Comparison of ENCODE assay signal across 9 mouse cellular contexts in genomic region chr2:103718594-103719291, GRCm38 (mm10). TPM values are rescaled to one million over a fixed set of nuclear protein-coding genes. Genes with fewer than 3 reads are reported as not detected.
DNase-seq lines count a peak whose midpoint lies in the region; ATAC-seq and TF ChIP-seq lines count a peak whose summit lies in the region.
"Had no signal": no experiment of that assay in that cellular context is flagged by ENCODE, and none has a peak within 500 bp of the region (broad histone marks: within the 10 kb centered on the region; RNA-seq: fewer than 3 reads in every experiment).

No protein-coding gene starts in this region.

- peaks cover 3% of the 10 kb centered on the region; the same call in 1 of the 2 replicates for H3K27me3 ChIP-seq in G1E (ENCODE audit: insufficient read depth, low read length)
- H3K27me3 ChIP-seq in forebrain, embryonic 15.5 days: no peaks in the 10 kb centered on the region
- no peaks in the 10 kb centered on the region for H3K27me3 ChIP-seq in lung, embryonic 14.5 days (ENCODE audit: insufficient read depth, low read length)
- H3K27me3 ChIP-seq: liver, embryonic 15.5 days had no signal

- H3K36me3 ChIP-seq in G1E (replicated peaks): peaks cover 83% of the 10 kb centered on the region
- peaks cover 34% of the 10 kb centered on the region for H3K36me3 ChIP-seq in forebrain, embryonic 15.5 days
- H3K36me3 ChIP-seq in lung, embryonic 14.5 days (ENCODE audit: insufficient read depth): peaks cover 52% of the 10 kb centered on the region

- H3K9ac ChIP-seq in forebrain, embryonic 15.5 days (replicated peaks): no peak overlapping the region
- H3K9ac ChIP-seq in lung, embryonic 14.5 days: no peak overlapping the region
- H3K9ac ChIP-seq: liver, embryonic 15.5 days had no signal

- peak; percentile 79 for TF ChIP-seq CTCF in G1E (IDR thresholded peaks at IDR 0.05; ENCODE audit: low read depth, low read length)
- peak; percentile 91 for TF ChIP-seq CTCF in lung, embryonic 14.5 days (IDR thresholded peaks at IDR 0.05; ENCODE audit: low read depth)

- peak; percentile 44 for DNase-seq in G1E (ENCODE audit: low spot score)
- peak; percentile 81 for DNase-seq in heart, postnatal 4 days
- DNase-seq in layer of hippocampus, adult 18-20 months (ENCODE audit: low spot score in 2 of 2): peak; percentile 19 to 80
- DNase-seq in lung, embryonic 14.5 days: peak; percentile 87
- DNase-seq in ovary, adult 18-20 months (ENCODE audit: low spot score): peak; percentile 40
- DNase-seq in thymus, postnatal 0 days (ENCODE audit: low spot score): peak; percentile 82

- H3K9me3 ChIP-seq in G1E (replicated peaks): no peaks in the 10 kb centered on the region
- no peaks in the 10 kb centered on the region for H3K9me3 ChIP-seq in forebrain, embryonic 15.5 days
- H3K9me3 ChIP-seq in lung, embryonic 14.5 days (ENCODE audit: low read depth, low read length): no peaks in the 10 kb centered on the region
- H3K9me3 ChIP-seq: liver, embryonic 15.5 days had no signal

- H3K4me2 ChIP-seq in forebrain, embryonic 15.5 days (replicated peaks): no peak overlapping the region
- H3K4me2 ChIP-seq in lung, embryonic 14.5 days: no peak overlapping the region
- H3K4me2 ChIP-seq: liver, embryonic 15.5 days had no signal

- 58% methylated on average over 8 of the region's 8 CpGs for WGBS in forebrain, embryonic 15.5 days
- WGBS in lung, embryonic 14.5 days: 50% methylated on average over 8 of the region's 8 CpGs

- H3K27ac ChIP-seq in forebrain, embryonic 15.5 days (replicated peaks): no peak overlapping the region
- H3K27ac ChIP-seq in lung, embryonic 14.5 days (ENCODE audit: low read depth): peak overlapping the region; percentile 50

- ATAC-seq in G1E (ENCODE audit: extremely low read depth, insufficient number of reproducible peaks, low FRiP score, poor library complexity, severe bottlenecking): no peak
- peak; percentile 67; the same call in 1 of the 2 replicates for ATAC-seq in cerebellum, adult (ENCODE audit: insufficient number of reproducible peaks, low FRiP score, low TSS enrichment)
- peak; percentile 83 for ATAC-seq in forebrain, embryonic 15.5 days (replicated peaks)
- ATAC-seq in lung, embryonic 14.5 days (ENCODE audit: insufficient read depth): peak; percentile 76

- H3K4me3 ChIP-seq in G1E (ENCODE audit: low read depth, low read length): no peak overlapping the region
- no peak overlapping the region for H3K4me3 ChIP-seq in forebrain, embryonic 15.5 days
- H3K4me3 ChIP-seq in lung, embryonic 14.5 days (ENCODE audit: low read depth, low read length): no peak overlapping the region
- H3K4me3 ChIP-seq: liver, embryonic 15.5 days had no signal

- H3K4me1 ChIP-seq in G1E (ENCODE audit: insufficient read depth, low read depth, low read length): no peaks in the 10 kb centered on the region; the same call in 1 of the 2 replicates
- no peaks in the 10 kb centered on the region for H3K4me1 ChIP-seq in forebrain, embryonic 15.5 days
- H3K4me1 ChIP-seq in lung, embryonic 14.5 days (ENCODE audit: insufficient read depth): no peaks in the 10 kb centered on the region

RNA-seq across cellular contexts. Expression of gene Nat10, which starts 42.3 kb away (rescaled TPM):
- total RNA-seq in G1E (2014; fragmentation: Nextera tagmentation) (68.1 and 97.4 TPM in 2 replicates), G1E (2017) (68.0 and 72.4 TPM in 2 replicates)
- polyA plus RNA-seq in G1E (2012): 21.8 and 29.8 TPM in 2 replicates
- 22.3 and 25.7 TPM in 2 replicates for polyA plus RNA-seq in forebrain, embryonic 15.5 days (2015; fragmentation: Nextera tagmentation; extraction: Ambion mirVana)
- total RNA-seq in heart, postnatal 4 days (2021): 10 to 100 TPM; 25.8 to 26.0 TPM
- total RNA-seq in layer of hippocampus, adult 18-20 months (2021): 10 to 100 TPM; 30.3 to 33.3 TPM
- polyA plus RNA-seq in lung, embryonic 14.5 days (2014; fragmentation: Nextera tagmentation; extraction: Ambion mirVana): 31.7 and 35.6 TPM in 2 replicates
- 17.7 and 19.5 TPM in 2 replicates for polyA plus RNA-seq in thymus, postnatal 0 days (2015; fragmentation: Nextera tagmentation; extraction: Ambion mirVana)
